Mouse (Mus musculus) CH12.LX (cell line): ENCODE results near the gene Nlgn1.

Experiments used
- CTCF ChIP-seq, 2 experiments: IDR thresholded peaks in 1 of 2; conservative IDR thresholded peaks in 1 of 2; 2 replicates each; pipeline ENCODE4 v1.5.1; 2011 to 2012; ENCODE audit warnings: low read depth in 2 of 2, low read length in 2 of 2, improper control_type of control experiment in 1 of 2, inconsistent platforms in 1 of 2, mild to moderate bottlenecking in 1 of 2, moderate library complexity in 1 of 2
- KAT2A ChIP-seq: IDR thresholded peaks from 2 replicates; pipeline ENCODE4 v1.6.1; 2012; ENCODE audit warnings: low read length, improper control_type of control experiment, inconsistent platforms; ENCODE audit not compliant: insufficient replicate concordance
- MAFK ChIP-seq: IDR thresholded peaks from 2 replicates; pipeline ENCODE4 v1.6.1; 2011; ENCODE audit warnings: low read length, improper control_type of control experiment; ENCODE audit not compliant: insufficient replicate concordance
- MAX ChIP-seq: IDR thresholded peaks from 2 replicates; pipeline ENCODE4 v1.6.1; 2011; ENCODE audit warnings: low read length, improper control_type of control experiment
- MXI1 ChIP-seq: IDR thresholded peaks from 2 replicates; pipeline ENCODE4 v1.6.1; 2011; ENCODE audit warnings: mild to moderate bottlenecking, low read depth, low read length, improper control_type of control experiment
- POLR2A ChIP-seq: IDR thresholded peaks from 2 replicates; pipeline ENCODE4 v1.6.1; 2011; ENCODE audit warnings: low read depth, mild to moderate bottlenecking, improper control_type of control experiment, low read length
- POLR2AphosphoS2 ChIP-seq: IDR thresholded peaks from 2 replicates; pipeline ENCODE4 v1.6.1; 2011; ENCODE audit warnings: low read depth, low read length, improper control_type of control experiment
- RCOR1 ChIP-seq: conservative IDR thresholded peaks from 2 replicates; pipeline ENCODE4 v1.6.1; 2012; ENCODE audit warnings: low read depth, mild to moderate bottlenecking, inconsistent platforms, low read length, improper control_type of control experiment
- TBP ChIP-seq: conservative IDR thresholded peaks from 2 replicates; pipeline ENCODE4 v1.6.1; 2011; ENCODE audit warnings: low read depth, low read length, improper control_type of control experiment

- TF ChIP-seq MXI1, result no peak
- TF ChIP-seq CTCF (conservative IDR thresholded peaks at IDR 0.05 in 1 of 2, IDR thresholded peaks at IDR 0.05 in 1 of 2; ENCODE audit: low read depth in 2 of 2, low read length in 2 of 2), result no peak
- TF ChIP-seq RCOR1, result no peak
- no peak for TF ChIP-seq MAX
- TF ChIP-seq MAFK, result no peak
- TF ChIP-seq TBP, result no peak
- TF ChIP-seq POLR2AphosphoS2, result no peak
- no peak for TF ChIP-seq KAT2A
- no peak for TF ChIP-seq POLR2A
Measured at GRCm38 (mm10) chr3:25443657-25444056, 888.6 kb downstream of the Nlgn1 start.
